Mouse (Mus musculus): ENCODE measurements around the gene Fchsd2.

Fchsd2 gene

DNA sequence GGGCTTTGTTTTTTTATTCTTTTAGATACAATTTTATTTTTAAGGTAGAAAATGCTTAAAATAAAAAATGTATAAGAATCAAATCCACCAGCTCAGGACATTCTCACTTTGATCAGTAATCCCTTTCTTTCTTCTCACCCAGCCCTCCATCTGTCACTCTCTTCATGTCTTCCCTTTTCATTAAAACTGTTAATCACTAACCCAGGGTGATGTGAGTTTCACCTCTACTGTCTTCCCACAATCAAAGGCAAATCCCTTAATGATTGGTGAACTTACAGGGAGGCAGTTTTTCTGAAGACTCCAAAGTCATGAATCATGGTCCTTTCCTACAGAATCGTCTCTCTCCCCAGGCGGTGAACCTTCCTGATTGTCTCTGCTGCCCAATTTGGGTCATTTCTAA, 124.1 kb downstream of the Fchsd2 start:
- no peak for DNase-seq

DNA sequence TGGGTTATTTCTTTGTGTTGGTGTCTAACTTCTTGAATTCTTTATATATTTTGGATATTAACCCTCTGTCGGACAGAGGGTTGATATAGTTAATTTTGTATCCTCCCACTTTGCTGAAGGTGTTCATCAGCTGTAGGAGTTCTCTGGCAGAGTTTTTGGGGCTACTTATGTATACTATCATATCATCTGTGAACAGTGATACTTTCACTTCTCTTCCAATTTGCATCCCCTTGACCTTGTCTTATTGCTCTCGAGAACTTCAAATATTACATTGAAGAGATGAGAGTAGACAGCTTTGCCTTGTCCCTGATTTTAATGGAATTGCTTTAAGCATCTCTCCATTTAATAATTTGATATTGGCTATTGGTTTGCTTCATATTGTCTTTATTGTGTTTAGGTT, 130.8 kb downstream of the Fchsd2 start:
- no peak for DNase-seq

DNA sequence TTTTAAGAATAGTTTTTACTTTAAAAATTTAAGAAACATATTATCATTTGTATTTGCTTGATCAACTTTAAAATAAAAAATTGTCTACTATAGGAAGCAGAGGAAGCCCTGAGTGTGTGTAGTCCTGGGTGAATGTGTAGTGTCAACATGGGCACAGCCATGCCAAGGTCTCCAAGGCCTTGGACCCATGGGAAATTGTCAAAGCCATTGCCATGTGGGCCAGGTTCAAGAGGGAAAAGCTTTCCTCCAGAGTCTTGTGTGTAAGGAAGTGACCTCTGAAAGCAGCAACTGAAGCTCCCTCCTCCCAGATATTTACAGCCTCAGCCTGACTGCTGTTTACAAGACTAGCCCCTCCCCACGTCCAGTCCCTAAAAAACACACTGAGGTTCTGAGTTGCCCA, 136.7 kb downstream of the Fchsd2 start:
- no peak for DNase-seq

DNA sequence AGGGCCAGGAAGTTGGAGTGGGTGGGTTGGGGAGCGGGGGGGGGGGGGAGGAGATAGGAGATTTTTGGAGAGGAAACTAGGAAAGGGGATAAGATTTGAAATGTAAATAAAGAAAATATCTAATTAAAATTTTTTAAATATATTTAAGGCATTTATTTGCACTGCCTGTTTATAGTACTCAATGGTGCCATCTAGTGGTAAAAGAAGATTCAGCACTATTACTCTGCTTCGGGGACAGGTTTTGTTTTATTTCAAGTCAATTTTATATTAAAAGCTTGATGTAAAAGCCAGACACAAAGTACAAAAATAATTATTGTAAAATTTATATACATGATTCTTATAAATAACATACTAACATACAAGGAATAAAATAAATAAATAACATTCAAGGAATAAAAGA, 138.8 kb downstream of the Fchsd2 start:
- DNase-seq, result peak; percentile 34

DNA sequence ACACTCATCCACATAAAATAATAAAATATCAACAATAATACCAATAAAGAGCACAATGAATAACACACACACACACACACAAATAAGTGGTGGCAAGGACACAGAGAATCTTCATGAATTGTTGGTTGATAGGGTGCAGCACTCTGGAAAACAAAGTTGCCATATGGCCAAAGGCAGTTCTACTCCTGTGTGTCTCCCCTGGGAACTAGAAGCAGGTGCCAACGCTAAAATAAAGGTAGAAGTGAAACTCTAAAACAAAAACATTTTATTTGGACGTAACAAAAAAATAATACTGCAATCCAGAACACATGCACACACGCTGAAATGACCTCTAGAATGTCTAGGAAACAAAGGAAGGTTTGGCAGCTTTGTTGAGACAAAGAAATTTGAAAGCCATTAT, 140.1 kb downstream of the Fchsd2 start:
- no peak for DNase-seq

DNA sequence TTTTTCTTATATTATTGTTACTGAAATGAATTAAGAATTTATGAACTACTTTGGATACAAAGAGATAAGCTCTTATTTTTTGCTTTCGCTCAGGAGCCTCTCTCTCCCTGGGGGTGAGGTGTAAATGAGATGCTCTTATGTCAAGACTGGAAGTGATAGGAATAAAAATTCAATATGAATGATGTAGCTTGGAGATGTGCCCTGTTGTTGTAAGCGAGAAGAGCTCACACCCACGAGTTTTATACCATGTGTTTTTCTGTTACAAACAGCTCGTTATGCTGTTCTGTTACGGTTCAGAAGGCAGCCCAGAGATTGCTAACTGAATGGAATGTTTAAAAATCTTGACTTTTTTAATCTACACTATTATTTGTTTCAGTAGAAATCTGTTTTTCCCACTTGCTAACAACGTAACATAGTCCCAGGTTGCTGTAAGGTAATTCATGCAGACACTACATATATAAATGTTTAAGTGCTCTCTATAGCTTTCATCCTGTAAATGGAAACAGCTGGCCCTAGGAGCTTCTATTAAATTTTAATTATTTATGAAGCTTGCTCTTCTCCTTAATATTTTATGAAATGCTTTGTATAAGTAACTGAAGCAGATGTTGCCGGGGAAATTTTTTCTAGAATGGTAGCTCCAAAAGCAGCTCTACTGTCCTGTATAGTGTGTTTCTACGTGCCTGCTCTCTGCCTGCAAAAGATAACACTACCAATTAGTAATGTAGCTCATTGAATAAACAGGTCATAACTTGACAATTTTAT, 144.2 kb downstream of the Fchsd2 start:
- peak; percentile 18 for DNase-seq

DNA sequence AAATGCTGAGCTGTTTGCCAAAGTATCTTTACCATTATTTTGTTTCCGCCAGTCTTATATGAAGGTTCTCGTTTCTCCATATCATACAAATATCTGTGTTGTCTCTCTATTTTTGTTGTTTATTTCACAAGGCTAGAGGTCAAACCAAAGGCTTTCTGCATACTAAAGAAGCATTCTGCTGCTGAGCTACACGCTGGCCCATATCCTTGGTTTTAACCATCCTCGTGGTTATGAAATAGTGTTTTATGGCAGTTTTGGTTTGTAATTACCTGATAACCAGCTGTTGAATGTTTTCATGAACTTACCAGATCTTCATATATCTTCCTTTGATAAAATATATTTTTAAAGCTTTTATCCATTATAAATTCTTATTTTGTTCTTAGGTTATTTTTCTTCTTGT, 156.1 kb downstream of the Fchsd2 start:
- no peak for DNase-seq

DNA sequence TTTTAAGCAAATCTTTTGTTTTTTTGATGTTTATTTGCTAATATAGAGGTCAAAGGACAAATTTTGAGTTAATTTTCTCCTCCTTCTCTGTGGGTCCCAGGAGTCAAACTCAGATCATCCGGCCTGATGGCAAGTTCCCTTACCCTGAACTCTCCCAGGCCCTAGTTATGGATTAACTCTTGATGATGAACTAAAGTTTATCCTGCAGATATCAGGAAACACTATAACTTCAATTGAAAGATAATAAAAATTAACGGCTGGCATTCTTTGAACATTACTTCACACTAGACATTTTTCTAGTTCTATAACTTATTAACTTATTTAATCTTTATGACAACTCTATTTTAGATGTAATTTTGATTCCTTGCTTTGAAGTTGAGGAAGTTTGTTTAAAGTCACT, 156.5 kb downstream of the Fchsd2 start:
- DNase-seq, result no peak

DNA sequence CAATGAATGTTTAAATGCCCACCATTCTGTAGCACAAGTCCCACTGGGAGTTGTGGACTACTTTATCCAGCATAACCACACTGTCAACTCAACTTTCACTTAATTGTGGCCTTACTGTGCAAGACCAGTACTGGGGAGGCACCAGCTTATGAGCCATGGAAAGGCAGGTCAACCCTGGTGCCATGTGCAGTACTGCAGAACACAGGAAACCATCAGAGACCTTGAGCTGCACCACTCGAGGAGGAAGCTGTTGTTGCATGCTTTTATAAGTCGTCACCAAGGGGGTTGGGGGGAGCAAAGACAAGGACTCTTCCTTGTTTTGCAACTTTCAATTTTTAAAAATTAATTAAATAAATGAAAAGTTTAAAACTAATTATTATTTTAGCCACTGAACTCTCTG, 160.4 kb downstream of the Fchsd2 start:
- no peak for DNase-seq

DNA sequence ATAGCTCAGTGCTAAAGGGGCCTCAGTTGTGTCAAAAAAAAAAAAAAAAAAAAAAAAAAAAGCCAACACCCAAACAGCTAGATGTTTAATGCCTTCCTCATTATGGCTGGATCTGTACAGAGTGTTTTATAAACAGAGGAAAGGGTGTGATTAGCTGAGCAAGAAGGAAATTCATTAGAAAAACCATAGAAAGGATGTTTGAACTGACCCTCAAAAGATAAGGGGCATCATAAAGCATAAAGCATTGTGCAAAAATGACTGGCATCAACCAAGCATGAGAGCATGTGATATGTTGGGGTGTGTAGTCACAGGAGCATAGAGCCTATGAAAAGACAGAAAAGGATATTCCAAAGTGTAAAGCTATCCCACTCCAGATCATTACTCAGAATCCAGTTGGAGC, 165.8 kb downstream of the Fchsd2 start:
- DNase-seq, result no peak

DNA sequence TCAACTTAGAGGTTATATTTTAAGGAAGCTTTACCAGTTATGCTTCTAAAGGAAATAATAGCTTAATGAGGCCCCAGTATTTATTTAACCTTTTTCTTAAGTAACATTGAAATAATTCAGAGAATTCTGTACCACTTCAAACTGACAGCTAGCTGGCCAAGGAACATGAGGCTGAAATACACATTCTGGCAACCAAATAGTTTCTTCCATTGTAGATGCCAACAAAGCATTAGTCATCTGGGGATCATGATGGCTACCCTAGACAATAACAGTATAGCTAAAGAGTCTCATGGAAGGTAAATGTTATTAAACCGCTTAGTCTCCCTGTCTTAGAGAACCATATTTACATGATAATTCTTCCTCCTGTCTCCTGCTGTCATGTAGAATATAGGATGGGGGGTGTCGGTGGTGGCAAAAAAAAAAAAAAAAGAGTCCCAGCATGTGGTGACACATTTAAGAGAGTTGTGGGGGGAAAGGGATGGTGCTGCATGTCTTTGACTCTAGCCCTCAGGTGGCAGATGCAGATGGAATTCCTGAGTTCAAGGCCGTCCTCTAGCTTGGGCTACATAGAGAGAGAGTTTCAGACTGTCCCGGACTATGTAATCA, 169.4 kb downstream of the Fchsd2 start:
- no peak for DNase-seq

DNA sequence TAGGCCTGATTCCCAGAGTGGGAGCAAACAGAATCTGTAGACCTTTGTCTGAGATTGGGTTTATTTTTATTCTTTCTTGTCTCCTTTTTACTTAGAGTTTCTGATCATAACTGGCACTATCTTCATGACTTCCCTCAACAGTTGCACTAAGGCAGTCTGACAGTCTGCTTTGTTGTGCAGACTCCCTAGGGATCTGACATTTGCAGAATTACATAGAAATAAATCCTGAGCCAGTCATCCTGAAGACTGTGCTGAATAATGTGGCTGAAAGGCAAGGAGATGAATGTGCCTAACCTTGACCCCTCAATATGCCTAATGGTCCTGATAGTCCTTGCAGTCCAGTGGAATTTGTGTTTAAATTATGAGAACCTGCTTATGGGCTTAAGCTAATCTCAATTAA, 170.8 kb downstream of the Fchsd2 start:
- DNase-seq, result no peak

DNA sequence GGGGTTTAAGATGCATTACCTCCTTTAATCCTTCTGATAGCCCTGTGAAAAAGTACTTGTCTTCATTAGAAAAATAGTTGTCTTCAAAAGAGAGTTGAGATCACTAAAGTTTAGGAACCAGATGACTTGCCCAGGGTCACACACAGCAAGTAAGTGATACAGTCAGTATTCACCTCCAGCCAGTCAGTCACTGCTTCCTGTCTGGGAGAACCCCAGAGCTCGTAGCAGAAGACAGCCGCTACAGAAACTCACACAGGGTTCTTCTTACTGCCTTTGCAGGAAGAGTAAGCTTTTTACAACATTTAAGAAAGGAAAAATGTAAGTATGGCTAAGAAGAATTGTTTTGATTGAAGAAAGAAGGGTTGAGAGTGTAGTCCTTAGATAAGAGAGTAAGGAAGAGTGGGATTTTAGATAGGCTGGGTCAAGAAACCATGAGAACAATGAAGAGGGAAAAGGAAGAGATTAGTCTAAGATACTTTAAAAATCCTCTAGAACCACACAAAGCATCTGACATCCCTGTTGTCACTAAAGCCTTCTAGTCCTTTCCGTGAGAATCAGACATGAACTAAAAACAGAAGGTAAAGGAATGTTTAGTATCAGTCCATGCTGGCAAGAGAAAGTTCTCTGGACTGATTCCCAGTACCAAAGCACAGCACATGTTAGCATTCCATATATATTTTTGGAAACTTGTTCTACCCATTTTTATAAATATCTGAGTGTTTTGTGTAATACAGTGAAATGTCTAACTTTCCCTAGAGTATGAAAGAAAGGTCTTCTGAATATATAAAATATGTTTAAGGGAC, 175.0 kb downstream of the Fchsd2 start:
- DNase-seq, result no peak

DNA sequence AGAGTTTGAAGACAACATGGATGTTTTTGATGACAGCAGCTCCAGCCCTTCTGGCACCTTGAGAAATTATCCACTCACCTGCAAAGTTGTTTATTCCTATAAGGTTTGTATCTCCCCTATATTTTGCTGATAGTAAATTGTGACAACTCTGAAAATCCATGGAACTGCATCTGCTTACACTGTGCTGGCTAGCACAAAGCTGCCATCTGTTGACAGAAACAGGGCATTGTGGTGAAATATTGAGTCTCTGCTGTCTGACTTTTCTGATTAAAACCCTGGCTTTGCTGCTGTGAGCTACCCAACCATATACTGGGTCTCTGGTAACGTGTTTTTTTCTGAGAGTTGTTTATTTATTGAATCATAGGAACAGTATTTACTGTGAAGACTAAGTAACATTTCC, 178.9 kb downstream of the Fchsd2 start:
- DNase-seq, result peak; percentile 20

DNA sequence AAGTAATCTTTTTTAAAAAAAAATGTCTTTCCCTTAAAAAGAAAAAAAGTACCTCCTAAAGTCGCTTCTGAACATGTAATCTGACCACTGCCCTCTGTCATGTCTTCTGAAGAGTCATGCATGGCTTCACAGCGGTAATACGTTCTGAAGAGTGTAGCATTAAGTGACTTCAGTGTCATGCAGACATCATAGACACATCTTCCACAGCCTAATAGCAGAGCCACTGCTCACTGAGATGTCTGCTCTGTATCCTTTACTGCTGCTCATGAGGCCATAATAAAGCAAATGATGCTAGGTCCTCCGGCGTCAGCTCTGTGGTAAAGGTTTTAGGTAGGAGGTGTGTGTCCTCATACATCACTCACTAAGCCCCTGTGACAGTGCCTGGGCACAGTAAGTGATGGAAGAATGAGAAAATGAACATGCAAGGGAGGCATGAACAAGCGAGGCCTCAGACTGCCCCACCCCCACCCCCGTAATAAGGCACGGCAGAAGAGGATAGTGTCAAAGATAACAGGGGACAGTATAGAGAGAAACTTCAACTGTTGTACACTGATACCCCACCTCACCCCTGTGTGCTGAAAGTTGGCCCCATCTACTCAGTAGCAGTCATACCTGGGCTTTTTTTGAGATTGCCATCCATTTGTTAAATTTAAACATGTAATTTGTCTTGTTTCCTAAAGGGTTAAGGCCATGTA, 179.9 kb downstream of the Fchsd2 start:
- DNase-seq, result no peak

DNA sequence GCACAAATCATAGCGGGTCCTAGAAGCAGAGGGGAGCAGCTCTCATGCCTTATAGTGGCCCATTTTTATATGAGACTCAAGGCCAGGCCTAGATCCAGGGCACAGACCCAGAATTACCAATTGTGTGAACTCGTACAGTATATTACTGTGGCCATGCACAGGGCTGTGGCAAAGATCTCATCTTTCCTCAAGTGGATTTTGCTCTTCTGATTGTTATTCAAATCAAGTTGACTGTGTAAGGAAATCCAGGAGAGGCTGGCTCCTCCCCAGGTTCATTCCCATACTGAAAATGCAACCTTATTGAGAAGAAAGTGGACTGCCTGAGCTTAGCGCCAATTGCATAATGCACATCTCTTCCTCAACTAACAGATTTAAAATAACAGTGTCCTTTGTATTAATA, 190.1 kb downstream of the Fchsd2 start:
- no peak for DNase-seq

DNA sequence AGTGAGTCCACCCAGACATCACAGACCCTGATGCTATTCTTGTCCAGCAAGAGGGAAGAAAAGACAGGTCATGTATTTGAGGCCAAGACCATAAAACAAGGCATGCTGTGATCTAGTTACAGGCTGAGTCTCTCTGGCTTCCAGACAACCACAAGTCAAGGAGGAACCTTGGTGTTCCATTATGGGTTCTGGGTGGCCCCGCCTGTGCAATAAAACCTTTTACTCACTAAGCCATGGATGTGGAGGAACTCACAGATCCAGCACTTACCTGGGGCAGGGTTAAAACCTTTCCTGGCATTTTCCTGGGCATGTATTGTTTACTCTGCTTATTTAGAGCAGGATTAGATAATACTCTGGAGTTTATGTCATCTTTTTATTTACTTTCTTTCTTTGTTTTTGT, 191.8 kb downstream of the Fchsd2 start:
- no peak for DNase-seq

DNA sequence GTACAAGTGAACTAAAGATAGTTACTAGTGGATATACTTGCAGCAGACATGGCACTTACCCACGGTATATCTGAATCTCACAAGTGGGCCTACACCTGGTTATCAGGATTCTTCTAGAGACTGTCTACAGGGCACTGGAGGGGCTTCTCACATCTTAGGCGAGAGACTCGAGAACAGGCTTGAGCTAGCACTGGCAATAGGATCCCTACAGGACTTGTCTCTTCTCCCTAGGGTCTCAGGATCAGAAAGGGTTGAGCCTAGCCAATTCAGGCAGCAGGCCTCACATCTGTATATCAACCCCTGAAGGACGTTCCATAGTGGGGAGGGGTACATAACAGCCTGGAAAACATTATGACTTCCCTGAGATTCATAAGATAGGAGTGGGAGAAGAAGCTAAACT, 194.2 kb downstream of the Fchsd2 start:
- DNase-seq, result no peak

DNA sequence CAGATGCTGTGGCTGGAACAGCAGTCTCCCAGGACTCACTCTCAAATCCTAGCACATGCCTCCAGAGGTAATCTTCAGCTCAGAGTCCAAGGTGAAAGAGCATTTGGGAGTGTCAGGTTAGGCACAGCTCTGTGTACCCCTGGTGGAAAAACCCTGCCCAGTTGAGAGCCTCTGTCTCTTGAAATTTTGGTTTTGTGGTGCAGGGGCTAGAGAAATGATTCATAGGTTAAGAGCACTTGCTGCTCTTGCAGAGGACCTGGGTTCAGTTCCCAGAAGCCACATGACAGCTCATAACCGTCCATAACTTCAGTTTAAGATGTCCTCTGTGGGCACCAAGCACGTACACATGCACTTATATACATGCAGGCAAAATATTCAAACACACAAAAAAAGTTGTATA, 195.2 kb downstream of the Fchsd2 start:
- no peak for DNase-seq

DNA sequence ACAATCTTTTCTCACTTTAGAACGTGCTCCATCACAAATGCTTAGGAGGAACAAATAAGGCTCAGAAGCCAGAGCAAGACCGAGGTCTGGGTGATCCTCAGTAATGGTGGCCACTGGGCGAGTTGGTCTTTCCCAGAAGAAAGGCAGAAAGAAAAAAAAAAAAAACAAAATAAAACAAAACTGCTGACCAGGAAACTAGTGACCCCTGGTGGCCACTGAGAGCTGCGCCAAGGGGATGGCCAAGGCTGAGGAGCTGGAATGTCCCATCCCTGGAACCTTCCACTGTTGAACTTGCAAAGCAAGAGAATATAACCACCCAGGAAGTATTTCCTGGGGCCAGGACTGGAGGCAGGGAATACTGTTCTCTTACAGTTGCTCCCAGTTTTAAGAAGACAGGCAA, 195.8 kb downstream of the Fchsd2 start:
- DNase-seq, result peak; percentile 82

DNA sequence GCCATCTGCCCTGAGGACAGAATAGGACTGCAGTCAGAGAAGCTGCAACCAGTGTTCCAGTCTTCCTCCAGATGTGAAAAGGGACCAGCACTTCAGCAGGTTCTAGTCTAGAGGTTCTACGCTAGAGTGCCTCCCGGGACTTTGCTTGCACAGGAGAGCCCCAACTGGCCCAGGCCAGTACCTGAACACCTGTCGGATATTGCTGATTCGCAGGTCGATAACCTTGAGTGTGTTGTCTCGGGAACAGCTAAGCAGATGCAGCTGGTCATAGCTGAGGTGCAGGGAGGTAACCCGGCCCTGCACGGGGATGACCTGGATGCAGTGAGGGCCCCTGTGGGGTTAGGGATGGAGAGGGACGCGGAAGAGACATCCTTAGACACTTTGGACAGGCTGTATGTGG, 197.7 kb downstream of the Fchsd2 start:
- DNase-seq, result no peak

DNA sequence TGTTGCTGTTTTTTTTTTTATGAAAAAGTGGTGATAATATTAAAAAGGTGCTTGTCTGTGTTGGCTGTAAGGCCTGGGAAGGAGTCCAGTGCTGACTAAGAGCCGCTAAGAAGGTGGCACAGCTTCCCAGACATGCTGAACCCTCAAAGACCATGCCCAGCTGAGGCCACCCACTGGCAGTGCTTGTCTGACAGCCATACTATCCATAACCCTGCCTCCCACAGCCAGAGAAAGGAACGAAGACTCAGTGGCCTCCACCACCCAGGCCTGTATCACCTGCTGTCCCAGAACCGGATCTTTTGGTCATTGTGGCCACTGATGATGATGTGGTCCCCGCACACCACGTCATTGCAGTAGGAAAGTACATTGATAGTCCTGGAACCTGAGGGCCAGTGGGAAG, 198.5 kb downstream of the Fchsd2 start:
- DNase-seq, result no peak

DNA sequence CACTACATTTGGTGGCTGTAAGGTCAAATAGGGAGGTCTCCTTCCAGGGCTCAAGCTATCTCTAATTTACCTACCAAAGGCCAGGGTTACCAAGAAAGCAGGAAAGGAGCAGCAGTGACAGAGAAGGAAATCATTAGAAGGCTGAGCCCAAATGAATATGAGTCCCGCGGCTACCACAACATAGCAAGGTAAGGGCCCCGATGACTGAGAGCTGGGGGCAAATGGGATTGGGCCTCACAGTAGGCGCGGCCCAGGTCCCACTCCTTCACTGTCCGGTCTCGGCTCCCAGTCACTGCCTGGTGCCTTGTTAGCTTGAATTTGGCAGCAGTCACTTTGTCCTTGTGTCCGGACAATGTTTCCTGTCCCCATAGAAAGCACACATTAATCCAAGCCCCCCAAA, 199.0 kb downstream of the Fchsd2 start:
- DNase-seq, result no peak

DNA sequence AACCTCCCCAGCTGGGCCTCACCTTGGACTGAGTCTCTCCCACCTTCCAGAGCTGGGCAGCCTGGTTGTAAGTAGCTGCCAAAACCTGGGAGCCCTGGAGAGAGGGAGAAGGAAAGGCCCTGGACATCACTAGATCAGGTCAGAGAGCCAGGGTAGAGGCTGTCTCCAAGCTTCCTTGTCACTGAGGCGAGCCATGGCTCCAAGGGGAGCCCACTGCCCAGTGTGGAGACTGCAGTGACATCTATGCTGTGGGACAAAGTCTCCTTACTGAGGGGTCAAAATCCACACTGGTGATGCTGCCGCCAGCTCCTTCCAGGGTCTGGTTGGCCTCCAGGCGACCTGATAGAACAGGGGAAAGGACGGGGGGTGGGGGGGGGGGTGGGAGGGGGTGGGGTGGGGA, 199.4 kb downstream of the Fchsd2 start:
- no peak for DNase-seq
